Mouse (Mus musculus): ENCODE results near the gene Snrnp25.

The Snrnp25 gene

GRCm38 (mm10) chr11:32244064-32244463 lies 38.8 kb downstream of the Snrnp25 start:
- DNase-seq (ENCODE audit: low read depth, low spot score), result no peak

GRCm38 (mm10) chr11:32244617-32245016 lies 39.4 kb downstream of the Snrnp25 start:
- no peak for DNase-seq (ENCODE audit: low read depth, low spot score)

GRCm38 (mm10) chr11:32245614-32246013 lies 40.4 kb downstream of the Snrnp25 start:
- no peak for DNase-seq (ENCODE audit: low read depth, low spot score)

- DNase-seq (ENCODE audit: low read depth, low spot score), result no peak
Observed at GRCm38 (mm10) chr11:32247068-32247467, 41.9 kb downstream of the Snrnp25 start.

GRCm38 (mm10) chr11:32248350-32248749 lies 43.1 kb downstream of the Snrnp25 start:
- DNase-seq (ENCODE audit: low read depth, low spot score), result no peak

- no peak for DNase-seq (ENCODE audit: low read depth, low spot score)
Observed at GRCm38 (mm10) chr11:32250880-32251763, 45.9 kb downstream of the Snrnp25 start.

- no peak for DNase-seq (ENCODE audit: low read depth, low spot score)
Observed at GRCm38 (mm10) chr11:32253121-32253520, 47.9 kb downstream of the Snrnp25 start.

- no peak for DNase-seq (ENCODE audit: low read depth, low spot score)
Observed at GRCm38 (mm10) chr11:32256146-32256545, 50.9 kb downstream of the Snrnp25 start.

GRCm38 (mm10) chr11:32256566-32256965 lies 51.4 kb downstream of the Snrnp25 start:
- DNase-seq (ENCODE audit: low read depth, low spot score), result no peak

All from mesoderm, embryonic 11.5 days (tissue).